Mouse (Mus musculus): Measurements from ENCODE around the gene Bclaf1. TPM values are rescaled to one million over a fixed set of nuclear protein-coding genes. Genes with fewer than 3 reads are reported as not detected.
A peak's percentile ranks its signal among the peaks of the same experiment; 100 is the strongest.

Bclaf1 gene
- polyA plus RNA-seq, 1 experiment, result 12.5 TPM

DNA sequence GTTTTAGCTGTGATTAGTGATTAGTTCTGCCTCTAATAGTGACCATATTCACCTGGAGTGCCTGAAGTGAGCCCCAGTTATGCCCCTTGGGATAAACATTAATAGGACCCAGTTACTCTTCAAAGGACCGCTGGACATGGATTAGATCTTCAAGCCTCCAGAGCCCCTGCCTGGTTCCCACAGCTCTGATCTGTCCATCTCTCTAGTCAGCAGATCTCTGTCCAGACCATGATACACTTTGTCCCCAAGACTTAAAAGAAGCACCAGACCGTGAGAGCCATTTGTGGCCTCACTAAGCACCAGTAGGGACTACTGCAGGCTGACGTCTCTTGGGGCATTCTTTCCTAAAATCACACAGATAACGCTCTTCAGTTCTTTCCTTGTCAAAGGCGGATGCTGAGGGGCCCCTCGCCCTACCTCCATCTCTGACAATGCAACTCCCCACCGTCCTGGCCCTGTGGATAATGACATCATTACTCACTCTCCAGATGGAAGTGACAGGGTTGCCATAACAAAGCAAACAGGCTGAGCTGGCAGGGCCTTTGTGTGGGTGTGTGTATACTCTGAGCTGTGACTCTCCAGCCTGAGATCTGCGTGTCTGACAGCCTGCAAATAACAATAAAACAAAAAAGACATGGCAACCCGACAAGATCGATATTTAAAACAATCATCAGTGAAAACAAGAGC, 26.8 kb upstream of the Bclaf1 start:
- H3K36me3 ChIP-seq (ENCODE audit: control insufficient read depth, insufficient read depth), result no peaks in the 10 kb centered on the region
- H3K79me2 ChIP-seq (ENCODE audit: control insufficient read depth, insufficient read depth), result no peaks in the 10 kb centered on the region
- H3K27me3 ChIP-seq (ENCODE audit: control insufficient read depth, insufficient read depth, insufficient read length), result no peaks in the 10 kb centered on the region
- no peak overlapping the region for H3K4me3 ChIP-seq
- no peak overlapping the region for H3K4me2 ChIP-seq (ENCODE audit: low read depth)
- no peak for TF ChIP-seq CEBPB (IDR thresholded peaks at IDR 0.05; ENCODE audit: insufficient read depth, poor library complexity, severe bottlenecking)
- TF ChIP-seq POLR2A (IDR thresholded peaks at IDR 0.05; ENCODE audit: insufficient read length, low read depth), result no peak
- no peak for TF ChIP-seq E2F4 (IDR thresholded peaks at IDR 0.05; ENCODE audit: insufficient read depth)
- no peak for TF ChIP-seq TCF12 (IDR thresholded peaks at IDR 0.05; ENCODE audit: insufficient read depth, poor library complexity, severe bottlenecking)
- no peak for TF ChIP-seq REST (IDR thresholded peaks at IDR 0.05; ENCODE audit: insufficient read depth, insufficient read length)
- TF ChIP-seq TCF3 (IDR thresholded peaks at IDR 0.05; ENCODE audit: insufficient read length, low read depth), result no peak
- no peak for TF ChIP-seq MYOD1 (IDR thresholded peaks at IDR 0.05; ENCODE audit: control insufficient read depth in 1 of 3, insufficient read length in 2 of 3, low read depth in 2 of 3)
- no peak overlapping the region for H3ac ChIP-seq (ENCODE audit: control insufficient read depth, insufficient read length)

- Histone ChIP-seq H3K27me3 (ENCODE audit: control insufficient read depth, insufficient read depth, insufficient read length) (no peaks in the 10 kb centered on the region), H3K36me3 (ENCODE audit: control insufficient read depth, insufficient read depth) (no peaks in the 10 kb centered on the region), H3K4me3 (no peak overlapping the region), H3K79me2 (ENCODE audit: control insufficient read depth, insufficient read depth) (no peaks in the 10 kb centered on the region), H3ac (ENCODE audit: control insufficient read depth, insufficient read length) (no peak overlapping the region), H3K4me2 (ENCODE audit: low read depth) (no peak overlapping the region)
- TF ChIP-seq USF1 (IDR thresholded peaks at IDR 0.05; ENCODE audit: low read depth) (no peak), TCF3 (IDR thresholded peaks at IDR 0.05; ENCODE audit: insufficient read length, low read depth) (no peak), MYOD1 (IDR thresholded peaks at IDR 0.05; ENCODE audit: control insufficient read depth in 1 of 3, insufficient read length in 2 of 3, low read depth in 2 of 3) (no peak), CEBPB (IDR thresholded peaks at IDR 0.05; ENCODE audit: insufficient read depth, poor library complexity, severe bottlenecking) (no peak), POLR2AphosphoS2 (IDR thresholded peaks at IDR 0.05; ENCODE audit: insufficient read length, low read depth) (no peak), TCF12 (IDR thresholded peaks at IDR 0.05; ENCODE audit: insufficient read depth, poor library complexity, severe bottlenecking) (no peak), POLR2A (IDR thresholded peaks at IDR 0.05; ENCODE audit: insufficient read length, low read depth) (no peak), E2F4 (IDR thresholded peaks at IDR 0.05; ENCODE audit: insufficient read depth) (no peak), SRF (IDR thresholded peaks at IDR 0.05; ENCODE audit: control insufficient read depth, insufficient read length, low read depth) (no peak), REST (IDR thresholded peaks at IDR 0.05; ENCODE audit: insufficient read depth, insufficient read length) (no peak), MYOG (IDR thresholded peaks at IDR 0.05; ENCODE audit: control insufficient read depth in 1 of 3, insufficient read depth in 1 of 3, insufficient read length in 2 of 3, low read depth in 2 of 3) (no peak), MAX (IDR thresholded peaks at IDR 0.05; ENCODE audit: low read depth) (no peak)
Measured at GRCm38 (mm10) chr10:20285994-20286836, 26.1 kb upstream of the Bclaf1 start.

GRCm38 (mm10) chr10:20287369-20287768, 24.9 kb upstream of the Bclaf1 start:
- Histone ChIP-seq H3K4me3 (no peak overlapping the region), H3K4me2 (ENCODE audit: low read depth) (no peak overlapping the region), H3K36me3 (ENCODE audit: control insufficient read depth, insufficient read depth) (no peaks in the 10 kb centered on the region), H3K27me3 (ENCODE audit: control insufficient read depth, insufficient read depth, insufficient read length) (no peaks in the 10 kb centered on the region), H3K79me2 (ENCODE audit: control insufficient read depth, insufficient read depth) (no peaks in the 10 kb centered on the region), H3ac (ENCODE audit: control insufficient read depth, insufficient read length) (no peak overlapping the region)
- TF ChIP-seq REST (IDR thresholded peaks at IDR 0.05; ENCODE audit: insufficient read depth, insufficient read length) (no peak), MYOD1 (IDR thresholded peaks at IDR 0.05; ENCODE audit: control insufficient read depth in 1 of 3, insufficient read length in 2 of 3, low read depth in 2 of 3) (no peak), E2F4 (IDR thresholded peaks at IDR 0.05; ENCODE audit: insufficient read depth) (no peak), MAX (IDR thresholded peaks at IDR 0.05; ENCODE audit: low read depth) (no peak), TCF12 (IDR thresholded peaks at IDR 0.05; ENCODE audit: insufficient read depth, poor library complexity, severe bottlenecking) (no peak), SRF (IDR thresholded peaks at IDR 0.05; ENCODE audit: control insufficient read depth, insufficient read length, low read depth) (no peak), CEBPB (IDR thresholded peaks at IDR 0.05; ENCODE audit: insufficient read depth, poor library complexity, severe bottlenecking) (no peak), POLR2AphosphoS2 (IDR thresholded peaks at IDR 0.05; ENCODE audit: insufficient read length, low read depth) (no peak), POLR2A (IDR thresholded peaks at IDR 0.05; ENCODE audit: insufficient read length, low read depth) (no peak), TCF3 (IDR thresholded peaks at IDR 0.05; ENCODE audit: insufficient read length, low read depth) (no peak), MYOG (IDR thresholded peaks at IDR 0.05; ENCODE audit: control insufficient read depth in 1 of 3, insufficient read depth in 1 of 3, insufficient read length in 2 of 3, low read depth in 2 of 3) (no peak), USF1 (IDR thresholded peaks at IDR 0.05; ENCODE audit: low read depth) (no peak)

DNA sequence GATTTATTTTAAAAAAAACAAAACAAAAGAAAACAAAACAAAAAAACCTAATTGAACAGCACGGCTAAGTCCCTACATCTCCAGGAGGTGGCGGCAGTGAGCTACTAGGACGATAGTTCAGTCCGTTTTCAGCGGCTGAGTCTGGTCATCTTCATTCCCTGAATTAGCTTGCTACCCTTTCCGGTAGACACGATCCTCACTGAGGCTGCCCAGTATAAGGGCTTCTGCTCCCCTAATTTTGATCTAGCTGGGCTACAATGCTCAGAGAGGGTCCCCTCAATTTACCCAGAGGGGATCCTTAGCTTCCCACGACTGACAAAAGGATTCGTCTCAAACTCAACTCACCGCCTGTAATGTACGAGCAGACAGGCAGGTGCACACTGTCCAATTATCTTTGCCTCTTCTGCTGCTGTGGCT, 21.8 kb upstream of the Bclaf1 start:
- no peaks in the 10 kb centered on the region for H3K36me3 ChIP-seq (ENCODE audit: control insufficient read depth, insufficient read depth)
- no peak overlapping the region for H3ac ChIP-seq (ENCODE audit: control insufficient read depth, insufficient read length)
- no peaks in the 10 kb centered on the region for H3K27me3 ChIP-seq (ENCODE audit: control insufficient read depth, insufficient read depth, insufficient read length)
- TF ChIP-seq USF1 (IDR thresholded peaks at IDR 0.05; ENCODE audit: low read depth) (no peak), POLR2A (IDR thresholded peaks at IDR 0.05; ENCODE audit: insufficient read length, low read depth) (no peak), POLR2AphosphoS2 (IDR thresholded peaks at IDR 0.05; ENCODE audit: insufficient read length, low read depth) (no peak), TCF12 (IDR thresholded peaks at IDR 0.05; ENCODE audit: insufficient read depth, poor library complexity, severe bottlenecking) (no peak), TCF3 (IDR thresholded peaks at IDR 0.05; ENCODE audit: insufficient read length, low read depth) (no peak), MAX (IDR thresholded peaks at IDR 0.05; ENCODE audit: low read depth) (no peak), SRF (IDR thresholded peaks at IDR 0.05; ENCODE audit: control insufficient read depth, insufficient read length, low read depth) (no peak), MYOD1 (IDR thresholded peaks at IDR 0.05; ENCODE audit: control insufficient read depth in 1 of 3, insufficient read length in 2 of 3, low read depth in 2 of 3) (no peak), CEBPB (IDR thresholded peaks at IDR 0.05; ENCODE audit: insufficient read depth, poor library complexity, severe bottlenecking) (no peak), MYOG (IDR thresholded peaks at IDR 0.05; ENCODE audit: control insufficient read depth in 1 of 3, insufficient read depth in 1 of 3, insufficient read length in 2 of 3, low read depth in 2 of 3) (no peak), REST (IDR thresholded peaks at IDR 0.05; ENCODE audit: insufficient read depth, insufficient read length) (no peak), E2F4 (IDR thresholded peaks at IDR 0.05; ENCODE audit: insufficient read depth) (no peak)
- H3K4me3 ChIP-seq, result no peak overlapping the region
- peak overlapping the region; percentile 68 for H3K4me2 ChIP-seq (ENCODE audit: low read depth)
- no peaks in the 10 kb centered on the region for H3K79me2 ChIP-seq (ENCODE audit: control insufficient read depth, insufficient read depth)

Measured in myocyte (in vitro differentiated cells).